Mouse (Mus musculus) cortical plate, adult 2 months (tissue): ENCODE data around the gene Rnf167. TPM values are rescaled to one million over a fixed set of nuclear protein-coding genes. Genes with fewer than 3 reads are reported as not detected.

Source experiments
- H3K27ac ChIP-seq: fragments of 200-500 bp; 2 replicates; pipeline ENCODE4 v1.5.1; 2012; ENCODE audit warnings: low read length, control low read depth, inconsistent platforms; ENCODE audit not compliant: insufficient read depth
- H3K4me1 ChIP-seq: fragments of 200-500 bp; 2 replicates; pipeline ENCODE4 v1.6.1; 2011; ENCODE audit warnings: low read length; ENCODE audit not compliant: control insufficient read depth, insufficient read depth
- H3K4me3 ChIP-seq: fragments of 200-500 bp; 2 replicates; pipeline ENCODE4 v1.5.1; 2011; ENCODE audit warnings: mild to moderate bottlenecking, low read length, control low read depth; ENCODE audit not compliant: insufficient read depth
- CTCF ChIP-seq: fragments of 200-500 bp; IDR thresholded peaks from 2 replicates; pipeline ENCODE4 v1.5.1; 2011; ENCODE audit warnings: mild to moderate bottlenecking, control low read depth, low read length; ENCODE audit not compliant: insufficient read depth; ENCODE audit errors: extremely low read depth
- POLR2A ChIP-seq: fragments of 200-500 bp; IDR thresholded peaks from 2 replicates; pipeline ENCODE4 v1.6.1; 2011; ENCODE audit warnings: mild to moderate bottlenecking, low read length, control low read depth; ENCODE audit not compliant: insufficient read depth; ENCODE audit errors: extremely low read depth
- polyA plus RNA-seq: library from polyadenylated mRNA; depleted of rRNA; stranded (reverse); fragments of >200 nt; gene quantifications from 2 replicates; pipeline ENCODE4 v1.2.3, GENCODE M21; 2012

Gene Rnf167
- polyA plus RNA-seq, 1 experiment: 124 TPM

GRCm38 (mm10) chr11:70646259-70646555 is 828 bp upstream of the Rnf167 start:
- Histone ChIP-seq H3K4me1 (peaks cover 5% of the 10 kb centered on the region), H3K27ac (peak overlapping the region; percentile 94; the same call in 1 of the 2 replicates), H3K4me3 (peak overlapping the region; percentile 74)
- no peak for TF ChIP-seq CTCF
- no peak for TF ChIP-seq POLR2A

DNA sequence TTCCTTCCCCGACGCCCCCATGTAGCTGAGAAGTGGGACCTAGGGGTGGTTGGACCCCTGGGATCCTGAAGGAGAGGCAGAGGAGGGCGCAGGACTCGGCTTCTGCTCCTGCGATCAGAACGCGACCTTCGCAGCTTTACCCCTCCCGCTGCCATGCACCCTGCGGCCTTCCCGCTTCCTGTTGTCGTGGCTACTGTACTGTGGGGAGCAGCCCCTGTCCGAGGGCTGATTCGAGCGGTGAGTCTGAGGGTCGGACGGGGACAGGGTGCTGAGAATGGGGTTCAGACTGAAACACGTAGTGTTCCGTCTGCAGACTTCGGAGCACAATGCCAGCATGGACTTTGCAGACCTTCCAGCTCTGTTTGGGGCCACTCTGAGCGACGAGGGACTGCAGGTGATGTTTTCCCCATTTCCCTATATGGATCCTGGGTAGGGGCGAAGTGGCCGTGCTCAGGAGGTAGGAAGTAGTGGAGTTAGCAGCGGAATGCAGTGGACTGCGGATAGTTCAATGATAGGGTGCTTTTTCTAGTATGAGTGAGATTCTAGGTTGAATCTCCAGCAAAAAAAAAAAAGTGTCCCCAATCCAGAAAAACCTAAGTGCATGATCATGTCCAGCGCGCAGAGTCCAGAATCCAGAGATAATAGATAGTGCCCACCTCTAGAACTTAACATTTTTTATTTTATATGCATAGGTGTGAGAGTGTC is 833 bp downstream of the Rnf167 start:
- Histone ChIP-seq H3K27ac (peak overlapping the region; percentile 74), H3K4me3 (peak overlapping the region; percentile 74), H3K4me1 (peaks cover 6% of the 10 kb centered on the region)
- TF ChIP-seq CTCF: no peak
- no peak for TF ChIP-seq POLR2A

GRCm38 (mm10) chr11:70648512-70648911 is 1.5 kb downstream of the Rnf167 start:
- Histone ChIP-seq H3K4me1 (peaks cover 6% of the 10 kb centered on the region), H3K4me3 (peak overlapping the region; percentile 74; the same call in 1 of the 2 replicates), H3K27ac (no peak overlapping the region)
- TF ChIP-seq CTCF: no peak
- TF ChIP-seq POLR2A: no peak

GRCm38 (mm10) chr11:70649185-70649734 is 2.2 kb downstream of the Rnf167 start:
- TF ChIP-seq POLR2A: no peak
- no peak for TF ChIP-seq CTCF
- Histone ChIP-seq H3K27ac (no peak overlapping the region), H3K4me1 (peaks cover 6% of the 10 kb centered on the region), H3K4me3 (no peak overlapping the region)

DNA sequence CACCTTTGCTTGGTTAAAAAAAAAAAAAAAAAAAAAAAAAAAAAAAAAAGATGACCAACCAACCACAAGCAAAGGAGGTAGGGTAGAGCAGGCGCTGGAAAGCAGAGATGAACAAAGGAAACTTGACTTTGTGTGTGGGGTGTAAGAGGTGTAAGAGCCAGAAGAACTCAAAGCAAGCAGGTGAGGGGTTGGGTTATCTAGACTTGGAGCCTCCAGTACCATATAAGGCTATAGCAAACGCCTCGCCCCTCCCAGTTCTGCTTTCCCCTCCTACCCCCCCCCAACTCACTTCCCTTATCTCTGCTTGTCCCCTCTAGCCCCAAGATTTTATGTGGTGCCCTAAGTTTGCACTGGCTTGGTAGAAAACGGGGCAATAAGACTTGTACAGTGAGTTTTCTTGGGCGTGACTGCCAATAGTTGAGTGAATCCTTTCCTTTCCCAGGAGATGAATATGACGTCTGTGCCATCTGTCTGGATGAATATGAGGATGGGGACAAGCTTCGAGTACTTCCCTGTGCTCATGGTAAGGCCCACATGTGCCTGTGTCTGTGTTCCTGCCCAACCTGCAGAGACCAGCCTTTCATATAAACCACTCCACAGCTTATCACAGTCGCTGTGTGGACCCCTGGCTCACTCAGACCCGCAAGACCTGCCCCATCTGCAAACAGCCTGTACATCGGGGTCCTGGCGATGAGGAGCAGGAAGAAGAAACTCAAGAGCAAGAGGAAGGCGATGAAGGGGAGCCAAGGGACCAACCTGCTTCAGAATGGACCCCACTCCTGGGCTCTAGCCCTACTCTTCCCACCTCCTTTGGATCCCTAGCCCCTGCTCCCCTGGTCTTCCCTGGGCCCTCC is 3.5 kb downstream of the Rnf167 start:
- Histone ChIP-seq H3K4me3 (no peak overlapping the region), H3K4me1 (peaks cover 6% of the 10 kb centered on the region), H3K27ac (no peak overlapping the region)
- TF ChIP-seq POLR2A: no peak
- TF ChIP-seq CTCF: no peak

- Histone ChIP-seq H3K4me3 (no peak overlapping the region), H3K27ac (no peak overlapping the region), H3K4me1 (peaks cover 3% of the 10 kb centered on the region; the same call in 1 of the 2 replicates)
- TF ChIP-seq POLR2A (no peak), CTCF (no peak)
These were observed 4.4 kb downstream of the Rnf167 start for GRCm38 (mm10) chr11:70651391-70651790.

GRCm38 (mm10) chr11:70652029-70652883 is 5.2 kb downstream of the Rnf167 start:
- H3K4me1 ChIP-seq: peaks cover 3% of the 10 kb centered on the region; the same call in 1 of the 2 replicates
- H3K27ac ChIP-seq: no peak overlapping the region
- no peak for TF ChIP-seq POLR2A
- TF ChIP-seq CTCF: no peak
- H3K4me3 ChIP-seq: peak overlapping the region; percentile 100; the same call in 1 of the 2 replicates

DNA sequence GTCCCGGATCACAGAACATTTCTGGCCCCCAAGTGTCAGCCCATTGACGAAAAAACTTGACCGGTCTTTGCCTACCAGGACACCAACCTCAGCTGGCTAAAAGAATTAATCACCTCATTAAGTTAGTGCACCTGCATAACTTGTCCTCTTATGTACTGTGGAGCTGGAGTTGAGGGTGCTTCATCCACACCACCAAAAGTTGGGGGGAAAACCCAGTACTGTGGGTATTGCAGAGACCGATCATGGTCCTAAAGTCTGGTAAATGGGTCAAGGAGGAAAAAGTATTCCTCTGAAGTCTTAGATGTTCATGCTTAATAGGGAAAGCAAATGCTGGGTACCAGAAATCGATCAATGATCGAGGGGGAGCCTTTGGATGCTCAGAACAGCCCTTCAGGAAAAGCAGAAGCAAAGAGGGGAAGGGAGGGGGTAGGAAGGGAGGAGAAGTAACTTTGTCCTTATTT is 5.9 kb downstream of the Rnf167 start:
- Histone ChIP-seq H3K4me1 (peaks cover 3% of the 10 kb centered on the region; the same call in 1 of the 2 replicates), H3K27ac (no peak overlapping the region), H3K4me3 (peak overlapping the region; percentile 100; the same call in 1 of the 2 replicates)
- no peak for TF ChIP-seq CTCF
- no peak for TF ChIP-seq POLR2A

DNA sequence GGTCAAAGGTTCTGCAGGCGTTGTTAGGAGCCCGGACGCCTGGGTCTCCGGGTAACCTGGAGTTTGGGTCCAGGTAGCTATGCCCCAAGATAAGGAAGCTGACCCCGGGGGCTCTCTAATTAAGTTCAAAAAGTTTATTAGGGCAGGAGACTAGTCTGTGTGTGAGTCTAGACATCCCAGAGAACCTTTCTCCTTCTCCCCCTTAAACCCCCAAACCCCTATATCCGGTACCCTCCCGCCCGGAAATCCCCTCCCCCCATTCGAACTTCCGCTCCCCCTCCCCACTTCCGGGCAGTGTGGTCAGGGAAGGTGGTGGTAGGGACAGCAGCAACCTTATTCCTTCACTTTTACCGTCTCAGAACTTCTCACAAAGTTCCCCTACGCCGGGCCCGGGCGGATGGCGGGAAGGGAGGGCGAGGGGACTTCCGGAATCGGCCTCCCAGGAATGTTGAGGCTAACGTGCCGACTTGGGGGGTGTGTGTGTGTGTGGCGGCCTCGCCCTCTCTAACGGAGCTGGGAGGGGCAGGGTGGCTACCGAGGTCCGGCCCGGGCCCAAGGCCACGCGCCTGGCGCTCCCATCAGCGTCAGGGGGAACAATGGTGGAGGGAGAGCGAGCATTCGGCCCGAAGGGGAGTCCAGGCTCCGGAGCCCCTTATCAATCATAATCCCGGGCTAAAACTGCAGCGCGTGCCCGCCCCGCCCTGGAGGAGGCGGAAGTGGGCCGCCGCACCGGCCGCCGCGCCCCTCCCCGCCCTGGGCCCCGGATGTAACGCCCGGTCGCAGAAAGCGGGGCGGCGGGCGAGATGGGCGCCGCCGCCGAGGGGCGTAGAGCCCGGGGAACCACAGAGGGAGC is 6.5 kb downstream of the Rnf167 start:
- Histone ChIP-seq H3K4me1 (peaks cover 3% of the 10 kb centered on the region; the same call in 1 of the 2 replicates), H3K27ac (peak overlapping the region; percentile 100), H3K4me3 (peak overlapping the region; percentile 100)
- TF ChIP-seq CTCF (no peak), POLR2A (no peak)
